Mouse (Mus musculus) spleen, adult 2 months (tissue): Measurements from ENCODE around the gene Sh2b3.

Experiments used
- CTCF ChIP-seq: fragments of 200-500 bp; IDR thresholded peaks from 2 replicates; pipeline ENCODE4 v1.5.1; 2011; ENCODE audit warnings: mild to moderate bottlenecking, inconsistent platforms; ENCODE audit not compliant: insufficient read depth, insufficient read length, insufficient replicate concordance; ENCODE audit errors: extremely low read depth
- POLR2A ChIP-seq: fragments of 200-500 bp; IDR thresholded peaks from 2 replicates; pipeline ENCODE4 v1.6.1; 2011; ENCODE audit warnings: low read depth, low read length, inconsistent platforms

- no peak for TF ChIP-seq POLR2A
- no peak for TF ChIP-seq CTCF
Observed at GRCm38 (mm10) chr5:121878703-121879102, 41.3 kb upstream of the Sh2b3 start.
